Mouse (Mus musculus) small intestine, adult 2 months (tissue): ENCODE data around the gene Mthfd1l.

Source experiments
- CTCF ChIP-seq: fragments of 200-500 bp; IDR thresholded peaks from 2 replicates; pipeline ENCODE4 v1.5.1; 2012; ENCODE audit warnings: low read depth, mild to moderate bottlenecking, control low read depth, inconsistent platforms, low read length, moderate library complexity, mixed read lengths; ENCODE audit not compliant: insufficient replicate concordance, insufficient read length; ENCODE audit errors: extremely low read depth
- POLR2A ChIP-seq: fragments of 200-500 bp; IDR thresholded peaks from 2 replicates; pipeline ENCODE4 v1.6.1; 2012; ENCODE audit warnings: low read depth, mild to moderate bottlenecking, control low read depth, inconsistent platforms, low read length, moderate library complexity

DNA sequence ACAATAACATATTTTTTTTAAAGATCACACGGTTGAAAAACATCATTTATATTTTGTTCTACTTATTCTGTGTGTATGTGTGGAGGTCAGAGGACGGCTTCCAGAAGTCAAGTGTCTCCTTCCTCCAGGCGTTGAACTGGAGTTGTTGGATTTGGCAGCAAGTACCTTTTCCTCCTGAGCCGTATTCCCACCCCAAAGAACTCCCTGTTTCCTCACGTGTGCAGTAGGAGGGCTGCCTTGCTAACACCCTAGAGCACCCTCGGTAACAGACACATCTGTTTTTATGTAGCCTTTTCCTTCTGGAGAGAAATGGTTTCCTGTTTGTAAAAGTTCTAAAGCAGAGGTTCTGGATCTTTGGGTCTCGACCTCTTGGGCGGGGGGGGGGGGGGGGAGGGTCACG, 60.8 kb downstream of the Mthfd1l start:
- TF ChIP-seq CTCF (no peak), POLR2A (no peak)
